Mouse (Mus musculus): ENCODE measurements at regions not wholly inside any gene's neighbourhood (a gene's known extent, or its start where the extent isn't known, plus 50 kb on each side); places are given as distances from the start of the nearest gene placed in this dataset.
"Not testable (repeated sequence)": the region's sequence is repeated elsewhere in the genome, so short reads cannot be mapped to it uniquely, and the experiment has no call there.

- H3K9ac ChIP-seq (ENCODE audit: low read depth, low read length); H3K27ac ChIP-seq (replicated peaks; ENCODE audit: low read depth, low read length); H3K4me3 ChIP-seq (ENCODE audit: low read depth, low read length); H3K4me2 ChIP-seq (ENCODE audit: low read depth, low read length); H3K9me3 ChIP-seq (ENCODE audit: control insufficient read depth, low read length); H3K27me3 ChIP-seq (replicated peaks; ENCODE audit: control insufficient read depth, insufficient read depth, low read length); H3K36me3 ChIP-seq (ENCODE audit: control insufficient read depth, insufficient read depth, low read length); H3K4me1 ChIP-seq (ENCODE audit: control insufficient read depth, insufficient read depth, low read length); DNase-seq (ENCODE audit: low spot score); ATAC-seq (ENCODE audit: low read depth): not testable (repeated sequence)
- 91% methylated on average over 8 of the region's 8 CpGs for WGBS
Measured at GRCm38 (mm10) chr8:71813239-71813638, 68.6 kb upstream of the Zfp709 start.

- H3K27ac ChIP-seq (replicated peaks; ENCODE audit: low read depth, low read length); H3K4me3 ChIP-seq (ENCODE audit: low read depth, low read length): not testable (repeated sequence)
- WGBS = 79% methylated on average over 3 of the region's 4 CpGs
Measured at GRCm38 (mm10) chr8:71807788-71808187, 74.0 kb upstream of the Zfp709 start.

GRCm38 (mm10) chr8:71804586-71804985, 77.2 kb upstream of the Zfp709 start:
- not testable (repeated sequence) for H3K4me2 ChIP-seq (ENCODE audit: low read depth, low read length); H3K27ac ChIP-seq (replicated peaks; ENCODE audit: low read depth, low read length); ATAC-seq (ENCODE audit: low read depth); H3K4me3 ChIP-seq (ENCODE audit: low read depth, low read length); H3K4me1 ChIP-seq (ENCODE audit: control insufficient read depth, insufficient read depth, low read length); H3K27me3 ChIP-seq (replicated peaks; ENCODE audit: control insufficient read depth, insufficient read depth, low read length); H3K9me3 ChIP-seq (ENCODE audit: control insufficient read depth, low read length); H3K9ac ChIP-seq (ENCODE audit: low read depth, low read length); DNase-seq (ENCODE audit: low spot score); H3K36me3 ChIP-seq (ENCODE audit: control insufficient read depth, insufficient read depth, low read length)
- WGBS = 60% methylated on average over 1 of the region's 1 CpGs

More at GRCm38 (mm10) chr8:71807788-71808187, 74.0 kb upstream of the Zfp709 start:
- not testable (repeated sequence) for H3K9me3 ChIP-seq (ENCODE audit: control insufficient read depth, low read length); H3K27me3 ChIP-seq (replicated peaks; ENCODE audit: control insufficient read depth, insufficient read depth, low read length); H3K9ac ChIP-seq (ENCODE audit: low read depth, low read length); H3K4me2 ChIP-seq (ENCODE audit: low read depth, low read length); H3K4me1 ChIP-seq (ENCODE audit: control insufficient read depth, insufficient read depth, low read length); ATAC-seq (ENCODE audit: low read depth); DNase-seq (ENCODE audit: low spot score); H3K36me3 ChIP-seq (ENCODE audit: control insufficient read depth, insufficient read depth, low read length)

GRCm38 (mm10) chr8:71802226-71802625, 76.7 kb upstream of the Fcho1 start:
- peak; percentile 55; the same call in 1 of the 2 replicates for ATAC-seq (ENCODE audit: low read depth)
- H3K27ac ChIP-seq (replicated peaks; ENCODE audit: low read depth, low read length); H3K9ac ChIP-seq (ENCODE audit: low read depth, low read length); H3K4me2 ChIP-seq (ENCODE audit: low read depth, low read length); H3K9me3 ChIP-seq (ENCODE audit: control insufficient read depth, low read length); H3K4me3 ChIP-seq (ENCODE audit: low read depth, low read length); H3K4me1 ChIP-seq (ENCODE audit: control insufficient read depth, insufficient read depth, low read length); H3K27me3 ChIP-seq (replicated peaks; ENCODE audit: control insufficient read depth, insufficient read depth, low read length); DNase-seq (ENCODE audit: low spot score); H3K36me3 ChIP-seq (ENCODE audit: control insufficient read depth, insufficient read depth, low read length): not testable (repeated sequence)
- WGBS = 73% methylated on average over 2 of the region's 2 CpGs

GRCm38 (mm10) chr8:71789031-71789460, 63.5 kb upstream of the Fcho1 start:
- ATAC-seq (ENCODE audit: low read depth) = 0 out of 2 replicates have a peak, but pooled peaks have one; percentile 26
- not testable (repeated sequence) for H3K27ac ChIP-seq (replicated peaks; ENCODE audit: low read depth, low read length); H3K27me3 ChIP-seq (replicated peaks; ENCODE audit: control insufficient read depth, insufficient read depth, low read length); H3K9ac ChIP-seq (ENCODE audit: low read depth, low read length); DNase-seq (ENCODE audit: low spot score); H3K4me1 ChIP-seq (ENCODE audit: control insufficient read depth, insufficient read depth, low read length); H3K9me3 ChIP-seq (ENCODE audit: control insufficient read depth, low read length); H3K4me3 ChIP-seq (ENCODE audit: low read depth, low read length); H3K36me3 ChIP-seq (ENCODE audit: control insufficient read depth, insufficient read depth, low read length); H3K4me2 ChIP-seq (ENCODE audit: low read depth, low read length)
- WGBS = no CpG with 5 or more reads among the region's 9 CpGs

GRCm38 (mm10) chr8:71780624-71781023, 55.1 kb upstream of the Fcho1 start:
- not testable (repeated sequence) for H3K4me2 ChIP-seq (ENCODE audit: low read depth, low read length); H3K27ac ChIP-seq (replicated peaks; ENCODE audit: low read depth, low read length); H3K4me1 ChIP-seq (ENCODE audit: control insufficient read depth, insufficient read depth, low read length); H3K9me3 ChIP-seq (ENCODE audit: control insufficient read depth, low read length); H3K4me3 ChIP-seq (ENCODE audit: low read depth, low read length); DNase-seq (ENCODE audit: low spot score); H3K36me3 ChIP-seq (ENCODE audit: control insufficient read depth, insufficient read depth, low read length); ATAC-seq (ENCODE audit: low read depth); H3K9ac ChIP-seq (ENCODE audit: low read depth, low read length); H3K27me3 ChIP-seq (replicated peaks; ENCODE audit: control insufficient read depth, insufficient read depth, low read length)
- WGBS = 88% methylated on average over 9 of the region's 10 CpGs

- DNase-seq (ENCODE audit: low spot score); H3K4me1 ChIP-seq (ENCODE audit: control insufficient read depth, insufficient read depth, low read length); H3K36me3 ChIP-seq (ENCODE audit: control insufficient read depth, insufficient read depth, low read length); H3K4me3 ChIP-seq (ENCODE audit: low read depth, low read length); H3K9ac ChIP-seq (ENCODE audit: low read depth, low read length); H3K9me3 ChIP-seq (ENCODE audit: control insufficient read depth, low read length); H3K27me3 ChIP-seq (replicated peaks; ENCODE audit: control insufficient read depth, insufficient read depth, low read length); H3K4me2 ChIP-seq (ENCODE audit: low read depth, low read length); H3K27ac ChIP-seq (replicated peaks; ENCODE audit: low read depth, low read length): not testable (repeated sequence)
- 0 out of 2 replicates have a peak, but pooled peaks have one; percentile 18 for ATAC-seq (ENCODE audit: low read depth)
- WGBS = 82% methylated on average over 2 of the region's 4 CpGs
Measured at GRCm38 (mm10) chr8:71779824-71780223, 54.3 kb upstream of the Fcho1 start.

- H3K9me3 ChIP-seq (ENCODE audit: control insufficient read depth, low read length); H3K4me2 ChIP-seq (ENCODE audit: low read depth, low read length); H3K27ac ChIP-seq (replicated peaks; ENCODE audit: low read depth, low read length); H3K27me3 ChIP-seq (replicated peaks; ENCODE audit: control insufficient read depth, insufficient read depth, low read length); H3K9ac ChIP-seq (ENCODE audit: low read depth, low read length); H3K4me3 ChIP-seq (ENCODE audit: low read depth, low read length); ATAC-seq (ENCODE audit: low read depth); DNase-seq (ENCODE audit: low spot score); H3K4me1 ChIP-seq (ENCODE audit: control insufficient read depth, insufficient read depth, low read length); H3K36me3 ChIP-seq (ENCODE audit: control insufficient read depth, insufficient read depth, low read length): not testable (repeated sequence)
- WGBS = 95% methylated on average over 4 of the region's 5 CpGs
Measured at GRCm38 (mm10) chr8:71779380-71779779, 53.9 kb upstream of the Fcho1 start.

- no peak for ATAC-seq (ENCODE audit: low read depth)
- 85% methylated on average over 9 of the region's 10 CpGs for WGBS
- H3K9ac ChIP-seq (ENCODE audit: low read depth, low read length) = no peak overlapping the region
Measured at GRCm38 (mm10) chr8:71778916-71779315, 53.4 kb upstream of the Fcho1 start.

More at GRCm38 (mm10) chr8:71778916-71779315, 53.4 kb upstream of the Fcho1 start:
- no peaks in the 10 kb centered on the region for H3K27me3 ChIP-seq (replicated peaks; ENCODE audit: control insufficient read depth, insufficient read depth, low read length)
- no peak overlapping the region for H3K4me2 ChIP-seq (ENCODE audit: low read depth, low read length)
- H3K4me1 ChIP-seq (ENCODE audit: control insufficient read depth, insufficient read depth, low read length) = no peaks in the 10 kb centered on the region
- H3K27ac ChIP-seq (replicated peaks; ENCODE audit: low read depth, low read length) = no peak overlapping the region
- no peak overlapping the region for H3K4me3 ChIP-seq (ENCODE audit: low read depth, low read length)
- no peaks in the 10 kb centered on the region for H3K9me3 ChIP-seq (ENCODE audit: control insufficient read depth, low read length)
- no peaks in the 10 kb centered on the region for H3K36me3 ChIP-seq (ENCODE audit: control insufficient read depth, insufficient read depth, low read length)
- DNase-seq (ENCODE audit: low spot score) = no peak

Data from embryonic facial prominence, embryonic 14.5 days (tissue).